Mouse (Mus musculus): Measurements from ENCODE around the gene Iqgap2.

DNA sequence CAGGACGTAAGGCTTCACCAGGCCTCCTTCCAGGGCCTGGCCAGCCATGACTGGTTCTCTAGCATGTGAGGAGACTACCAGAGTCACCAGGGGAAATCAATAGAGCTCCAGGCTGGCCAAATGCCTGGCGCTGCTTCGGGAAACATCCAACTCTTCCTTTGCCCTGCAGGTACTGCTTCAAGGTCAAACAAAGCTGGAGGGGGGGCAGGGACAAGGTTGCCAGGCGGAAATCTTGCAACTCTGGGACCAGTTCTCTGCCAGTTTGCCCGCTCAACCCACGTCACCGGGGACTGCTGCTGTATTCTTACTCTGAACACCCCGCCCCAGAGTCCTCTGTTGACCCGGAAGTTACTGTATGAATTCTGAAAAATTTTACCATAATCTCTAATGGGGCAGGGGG, 18.5 kb upstream of the Iqgap2 start:
- no peak for TF ChIP-seq POLR2A (IDR thresholded peaks at IDR 0.05; ENCODE audit: borderline replicate concordance, control insufficient read depth, low read depth, low read length)
- TF ChIP-seq CTCF (IDR thresholded peaks at IDR 0.05; ENCODE audit: control insufficient read depth, insufficient read depth, low read length), result no peak

Data from bone marrow, adult 2 months (tissue).